Mouse (Mus musculus): ENCODE measurements around the gene Ints1.

- TF ChIP-seq USF1 (IDR thresholded peaks at IDR 0.05; ENCODE audit: low read depth) (no peak), REST (IDR thresholded peaks at IDR 0.05; ENCODE audit: insufficient read depth, insufficient read length) (no peak), POLR2A (IDR thresholded peaks at IDR 0.05; ENCODE audit: insufficient read length, low read depth) (no peak), SRF (IDR thresholded peaks at IDR 0.05; ENCODE audit: control insufficient read depth, insufficient read length, low read depth) (no peak), TCF3 (IDR thresholded peaks at IDR 0.05; ENCODE audit: insufficient read length, low read depth) (no peak), MYOG (IDR thresholded peaks at IDR 0.05; ENCODE audit: control insufficient read depth in 1 of 3, insufficient read depth in 1 of 3, insufficient read length in 2 of 3, low read depth in 2 of 3) (no peak), E2F4 (IDR thresholded peaks at IDR 0.05; ENCODE audit: insufficient read depth) (no peak), TCF12 (IDR thresholded peaks at IDR 0.05; ENCODE audit: insufficient read depth, poor library complexity, severe bottlenecking) (no peak), MAX (IDR thresholded peaks at IDR 0.05; ENCODE audit: low read depth) (no peak), CEBPB (IDR thresholded peaks at IDR 0.05; ENCODE audit: insufficient read depth, poor library complexity, severe bottlenecking) (no peak)
These were observed 69.0 kb downstream of the Ints1 start for GRCm38 (mm10) chr5:139706496-139706895.
